Mouse (Mus musculus) embryonic facial prominence, embryonic 13.5 days (tissue): ENCODE measurements around the gene Tmc6. TPM values are rescaled to one million over a fixed set of nuclear protein-coding genes. Genes with fewer than 3 reads are reported as not detected.

ENCODE experiments used
- ATAC-seq: fragments of 200-750 bp; cut with Nextera tagmentation; 2 replicates; pipeline ENCODE4 v1.8.0; 2017; ENCODE audit warnings: low read depth; ENCODE audit not compliant: insufficient number of reproducible peaks, insufficient read depth, low FRiP score, low TSS enrichment
- H3K27ac ChIP-seq: fragments of 300-500 bp; sonication (generic); 2 replicates; pipeline ENCODE4 v1.5.1; 2015; ENCODE audit warnings: moderate library complexity, mild to moderate bottlenecking, inconsistent platforms
- H3K27me3 ChIP-seq: fragments of 300-500 bp; sonication (generic); 2 replicates; pipeline ENCODE4 v1.6.1; 2015; ENCODE audit warnings: mild to moderate bottlenecking, inconsistent platforms
- H3K36me3 ChIP-seq: fragments of 300-500 bp; sonication (generic); 2 replicates; pipeline ENCODE4 v1.6.1; 2015; ENCODE audit warnings: mild to moderate bottlenecking, inconsistent platforms
- H3K4me1 ChIP-seq: fragments of 300-500 bp; sonication (generic); 2 replicates; pipeline ENCODE4 v1.6.1; 2015; ENCODE audit warnings: inconsistent platforms
- H3K4me2 ChIP-seq: fragments of 300-500 bp; sonication (generic); 2 replicates; pipeline ENCODE4 v1.6.1; 2015; ENCODE audit warnings: moderate library complexity, mild to moderate bottlenecking, inconsistent platforms
- H3K4me3 ChIP-seq: fragments of 300-500 bp; sonication (generic); 2 replicates; pipeline ENCODE4 v1.5.1; 2015; ENCODE audit warnings: mild to moderate bottlenecking, inconsistent platforms
- H3K9ac ChIP-seq: fragments of 300-500 bp; sonication (generic); 2 replicates; pipeline ENCODE4 v1.6.1; 2015; ENCODE audit warnings: mild to moderate bottlenecking, inconsistent platforms
- H3K9me3 ChIP-seq: fragments of 300-500 bp; sonication (generic); 2 replicates; pipeline ENCODE4 v1.6.1; 2016; ENCODE audit warnings: inconsistent platforms
- WGBS: fragments of 180-500 bp; shearing (Covaris S2); methylation state at CpG from one replicate; pipeline ENCODE4 v1.1.7; 2015; ENCODE audit warnings: mixed read lengths; 5-methylcytosine and 5-hydroxymethylcytosine counted together
- polyA plus RNA-seq: library from polyadenylated mRNA; unstranded; fragments of >200 nt; fragmentation: Nextera tagmentation; extraction: Ambion mirVana; gene quantifications from 2 replicates; pipeline ENCODE4 v1.2.1, GENCODE M21; 2015

Gene Tmc6
- polyA plus RNA-seq, 1 experiment from 2014 or later, result 19.0 TPM

DNA sequence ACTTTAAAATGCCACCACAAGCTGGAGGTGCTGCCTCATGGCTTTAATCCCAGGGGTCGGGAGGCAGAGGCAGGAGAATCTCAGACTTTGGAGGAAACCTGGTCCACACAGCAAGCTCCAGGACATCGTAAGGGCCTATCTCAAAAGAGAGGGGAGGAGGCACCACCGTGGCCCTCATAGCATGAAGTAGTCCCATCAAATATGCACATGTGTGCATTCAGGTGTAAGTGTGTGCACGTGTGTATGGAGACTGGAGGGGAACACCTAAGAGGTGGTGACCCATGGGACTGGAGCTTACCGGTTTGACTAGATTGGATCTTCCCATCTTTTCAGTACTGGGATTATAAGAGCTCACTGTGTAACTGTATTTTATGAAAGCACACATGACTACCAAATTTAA, 53.8 kb downstream of the Tmc6 start:
- Histone ChIP-seq H3K36me3 (peaks cover 41% of the 10 kb centered on the region), H3K4me3 (no peak overlapping the region), H3K27me3 (no peaks in the 10 kb centered on the region), H3K4me2 (no peak overlapping the region), H3K9ac (no peak overlapping the region), H3K9me3 (no peaks in the 10 kb centered on the region), H3K27ac (0 out of 2 replicates have a peak overlapping the region, but pooled peaks have one; percentile 33), H3K4me1 (peaks cover 17% of the 10 kb centered on the region; the same call in 1 of the 2 replicates)
- ATAC-seq, result no peak
- 91% methylated on average over 5 of the region's 5 CpGs for WGBS

DNA sequence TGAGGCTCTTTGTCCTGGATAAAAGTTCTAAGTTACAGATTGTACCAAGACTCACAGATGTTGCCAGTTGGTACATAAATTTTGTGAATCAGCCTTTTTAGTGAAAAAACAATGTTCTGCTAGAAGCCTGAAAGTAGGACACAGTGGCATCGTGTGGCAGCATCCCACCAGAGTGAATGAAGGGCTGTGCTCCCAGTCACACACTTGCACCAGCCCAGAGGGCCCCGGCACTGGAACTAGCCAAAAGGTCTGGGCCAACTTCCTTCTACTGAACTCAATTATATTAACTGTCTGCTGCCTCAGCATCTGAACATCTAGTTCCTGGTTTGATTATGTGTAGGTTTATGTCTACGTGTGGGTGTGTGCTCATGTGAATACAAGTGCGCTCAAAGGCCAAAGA, 55.0 kb downstream of the Tmc6 start:
- no peaks in the 10 kb centered on the region for H3K27me3 ChIP-seq
- H3K9ac ChIP-seq, result no peak overlapping the region
- H3K4me1 ChIP-seq, result peaks cover 17% of the 10 kb centered on the region; the same call in 1 of the 2 replicates
- 90% methylated on average over 4 of the region's 4 CpGs for WGBS
- no peak overlapping the region for H3K27ac ChIP-seq
- H3K4me2 ChIP-seq, result no peak overlapping the region
- H3K4me3 ChIP-seq, result no peak overlapping the region
- no peaks in the 10 kb centered on the region for H3K9me3 ChIP-seq
- H3K36me3 ChIP-seq, result peaks cover 42% of the 10 kb centered on the region
- no peak for ATAC-seq

DNA sequence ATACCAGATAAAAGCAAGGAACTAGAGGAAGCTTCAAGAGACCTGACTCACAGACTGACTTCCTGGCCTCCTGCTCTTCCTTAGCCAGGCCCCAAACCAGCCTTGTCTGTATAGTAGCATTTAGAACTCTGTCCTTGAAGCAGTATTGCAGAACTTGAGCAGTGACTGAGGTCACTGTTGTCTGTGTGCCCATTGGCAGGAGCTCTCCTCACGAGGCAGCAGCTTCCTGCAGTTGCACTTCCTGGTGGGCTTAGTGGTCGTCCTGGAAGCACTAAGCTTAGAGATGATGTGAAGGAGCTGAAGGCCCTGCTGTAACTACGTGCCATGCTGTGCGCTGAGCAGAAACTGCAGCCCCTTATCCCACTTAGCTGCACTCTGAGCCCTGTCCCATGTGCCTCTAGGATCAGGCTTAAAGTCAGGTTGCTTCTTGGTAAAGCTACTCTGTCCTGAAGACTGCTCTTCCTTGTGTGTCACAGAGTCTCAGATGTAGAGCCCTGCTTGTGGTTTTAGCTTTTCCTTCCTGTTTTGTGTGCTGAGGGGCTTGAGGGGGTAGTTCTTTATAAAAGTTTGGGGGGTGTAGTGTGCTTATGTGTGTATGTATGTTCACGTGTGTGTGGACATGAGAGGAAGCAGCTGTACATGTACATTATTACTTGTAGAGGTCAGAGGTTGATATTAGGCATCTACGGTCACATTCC, 57.2 kb downstream of the Tmc6 start:
- no peak for ATAC-seq
- peaks cover 62% of the 10 kb centered on the region for H3K36me3 ChIP-seq
- 84% methylated on average over 6 of the region's 6 CpGs for WGBS
- H3K9ac ChIP-seq, result no peak overlapping the region
- H3K9me3 ChIP-seq, result no peaks in the 10 kb centered on the region
- H3K4me1 ChIP-seq, result peaks cover 13% of the 10 kb centered on the region; the same call in 1 of the 2 replicates
- no peak overlapping the region for H3K27ac ChIP-seq
- no peaks in the 10 kb centered on the region for H3K27me3 ChIP-seq
- H3K4me2 ChIP-seq, result no peak overlapping the region
- no peak overlapping the region for H3K4me3 ChIP-seq

DNA sequence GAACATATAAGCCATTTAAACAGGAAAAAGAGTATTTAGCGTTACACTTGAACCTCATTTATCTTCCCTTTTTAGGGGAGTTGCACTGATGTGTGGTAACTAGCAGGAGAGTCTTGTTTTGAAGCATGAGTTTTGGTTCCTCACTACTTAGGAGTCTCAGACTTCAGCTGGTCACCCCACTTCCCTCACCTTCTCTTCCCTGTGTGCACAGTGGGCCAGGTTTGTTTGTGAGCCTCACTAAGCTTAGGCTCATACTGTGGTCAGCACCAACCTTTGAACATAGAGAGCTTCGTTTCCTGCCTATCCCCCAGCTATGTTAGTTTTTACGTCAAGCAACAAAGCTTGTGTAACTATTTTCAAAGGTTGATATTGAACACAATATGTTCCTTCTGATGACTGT, 63.2 kb downstream of the Tmc6 start:
- Histone ChIP-seq H3K36me3 (peaks cover 89% of the 10 kb centered on the region), H3K27ac (no peak overlapping the region), H3K4me2 (no peak overlapping the region), H3K9ac (no peak overlapping the region), H3K27me3 (no peaks in the 10 kb centered on the region), H3K9me3 (no peaks in the 10 kb centered on the region), H3K4me1 (no peaks in the 10 kb centered on the region), H3K4me3 (no peak overlapping the region)
- 96% methylated on average over 3 of the region's 3 CpGs for WGBS
- ATAC-seq, result no peak

Other genes starting within 250 kb of the Tmc6 start
- 18.4 and 22.5 TPM in 2 replicates for gene Tnrc6c, start 127.9 kb downstream of the Tmc6 start, polyA plus RNA-seq
- gene Tmc8, start 122 bp downstream of the Tmc6 start, polyA plus RNA-seq, result 0.74 and 1.3 TPM in 2 replicates
- gene 6030468B19Rik, start 15.5 kb upstream of the Tmc6 start, polyA plus RNA-seq, result 0.50 TPM in 1 of 2 replicates, not detected in the other
- gene Gm20708, start 27.5 kb upstream of the Tmc6 start, polyA plus RNA-seq, result 0.66 and 0.99 TPM in 2 replicates
- 41.4 and 43.4 TPM in 2 replicates for gene Syngr2, start 27.5 kb upstream of the Tmc6 start, polyA plus RNA-seq
- gene Afmid, start 43.7 kb upstream of the Tmc6 start, polyA plus RNA-seq, result 4.2 and 5.1 TPM in 2 replicates
- 143 and 150 TPM in 2 replicates for gene Tk1, start 43.9 kb upstream of the Tmc6 start, polyA plus RNA-seq
- 326 and 344 TPM in 2 replicates for gene Birc5, start 67.1 kb upstream of the Tmc6 start, polyA plus RNA-seq
- gene Tmem235, start 78.6 kb upstream of the Tmc6 start, polyA plus RNA-seq, result not detected in 2 replicates
- gene Tha1, start 91.3 kb upstream of the Tmc6 start, polyA plus RNA-seq, result 2.7 and 2.9 TPM in 2 replicates
- 12.7 and 15.0 TPM in 2 replicates for gene Socs3, start 187.8 kb upstream of the Tmc6 start, polyA plus RNA-seq
- 37.4 and 39.5 TPM in 2 replicates for gene Pgs1, start 204.1 kb upstream of the Tmc6 start, polyA plus RNA-seq